Mouse (Mus musculus): ENCODE data around the gene Fam160a2. TPM values are rescaled to one million over a fixed set of nuclear protein-coding genes. Genes with fewer than 3 reads are reported as not detected.

The Fam160a2 gene
- polyA plus RNA-seq, 1 experiment from 2014 or later, result 39.0 TPM

- WGBS, result 62% methylated on average over 5 of the region's 5 CpGs
- no peak within 1 kb of the TSS for H3K27ac ChIP-seq (replicated peaks; ENCODE audit: low read depth, low read length)
Observed at GRCm38 (mm10) chr7:105404268-105404667, 4.4 kb upstream of the Fam160a2 start, which contains the start of gene Cnga4. TSS of gene Cnga4 (plus strand) at chr7:105404568.

DNA sequence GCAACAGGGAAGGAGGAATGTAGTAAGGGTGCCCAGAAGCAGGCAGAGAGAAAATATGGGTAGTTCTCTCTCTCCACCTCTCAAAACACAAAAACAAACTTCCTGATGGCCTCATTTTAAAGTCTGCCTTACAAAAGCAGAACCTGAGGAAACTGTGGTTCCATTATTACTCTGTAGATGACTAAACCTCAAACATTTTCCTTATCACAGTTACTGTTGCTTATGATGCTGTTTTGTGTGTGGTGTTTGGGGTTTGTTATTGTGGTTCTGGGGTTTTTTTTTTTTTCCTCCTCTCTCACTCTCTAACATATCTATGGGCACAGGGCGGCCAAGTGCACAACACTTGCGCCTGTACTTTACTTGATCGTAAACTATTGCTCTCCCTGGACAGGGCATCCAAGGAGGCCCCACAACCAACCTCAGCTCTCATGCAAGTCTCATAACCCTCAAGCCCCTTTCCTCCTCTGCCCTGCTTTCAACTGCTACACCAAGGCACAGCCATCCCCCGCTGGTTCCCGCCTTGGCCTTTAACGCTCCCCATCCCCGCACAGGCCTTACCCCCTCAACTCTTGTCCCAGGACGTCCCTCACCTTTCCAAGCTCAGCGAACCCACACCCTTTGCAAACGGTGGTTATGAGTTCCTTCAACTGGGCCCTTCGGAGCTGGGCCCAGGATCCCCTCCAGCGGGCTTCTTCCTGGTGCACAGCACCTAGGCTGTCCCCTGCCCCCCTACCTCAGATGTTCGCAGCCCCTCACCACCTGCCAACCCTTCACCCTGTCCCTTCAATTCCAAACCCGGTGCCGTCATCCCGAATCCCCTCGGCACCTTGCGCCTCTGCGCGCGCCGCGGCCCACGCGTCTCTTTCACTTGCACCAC is 558 bp downstream of the Fam160a2 start:
- Histone ChIP-seq H3K27me3 (replicated peaks; ENCODE audit: control insufficient read depth, insufficient read depth, low read length) (no peaks in the 10 kb centered on the region), H3K36me3 (ENCODE audit: control insufficient read depth, insufficient read depth, low read length) (peaks cover 5% of the 10 kb centered on the region; the same call in 1 of the 2 replicates), H3K27ac (replicated peaks; ENCODE audit: low read depth, low read length) (peak overlapping the region; percentile 63), H3K9me3 (ENCODE audit: control insufficient read depth, low read length) (no peaks in the 10 kb centered on the region), H3K9ac (ENCODE audit: low read depth, low read length) (peak overlapping the region; percentile 88), H3K4me1 (ENCODE audit: control insufficient read depth, insufficient read depth, low read length) (peaks cover 4% of the 10 kb centered on the region; the same call in 1 of the 2 replicates), H3K4me2 (ENCODE audit: low read depth, low read length) (peak overlapping the region; percentile 78), H3K4me3 (ENCODE audit: low read depth, low read length) (peak overlapping the region; percentile 88)
- DNase-seq (ENCODE audit: low spot score) (peak; percentile 9), ATAC-seq (ENCODE audit: low read depth) (peak; percentile 0; the same call in 1 of the 2 replicates)
- WGBS, result 1% methylated on average over 25 of the region's 25 CpGs

More at GRCm38 (mm10) chr7:105404268-105404667, 4.4 kb upstream of the Fam160a2 start, which contains the start of gene Cnga4:
- DNase-seq (ENCODE audit: low spot score) (peak; percentile 24), ATAC-seq (ENCODE audit: low read depth) (no peak)
- Histone ChIP-seq H3K9me3 (ENCODE audit: control insufficient read depth, low read length) (no peaks in the 10 kb centered on the region), H3K9ac (ENCODE audit: low read depth, low read length) (no peak within 1 kb of the TSS), H3K4me3 (ENCODE audit: low read depth, low read length) (no peak within 1 kb of the TSS), H3K4me1 (ENCODE audit: control insufficient read depth, insufficient read depth, low read length) (no peaks in the 10 kb centered on the region), H3K27me3 (replicated peaks; ENCODE audit: control insufficient read depth, insufficient read depth, low read length) (no peaks in the 10 kb centered on the region), H3K36me3 (ENCODE audit: control insufficient read depth, insufficient read depth, low read length) (no peaks in the 10 kb centered on the region), H3K4me2 (ENCODE audit: low read depth, low read length) (no peak within 1 kb of the TSS)

DNA sequence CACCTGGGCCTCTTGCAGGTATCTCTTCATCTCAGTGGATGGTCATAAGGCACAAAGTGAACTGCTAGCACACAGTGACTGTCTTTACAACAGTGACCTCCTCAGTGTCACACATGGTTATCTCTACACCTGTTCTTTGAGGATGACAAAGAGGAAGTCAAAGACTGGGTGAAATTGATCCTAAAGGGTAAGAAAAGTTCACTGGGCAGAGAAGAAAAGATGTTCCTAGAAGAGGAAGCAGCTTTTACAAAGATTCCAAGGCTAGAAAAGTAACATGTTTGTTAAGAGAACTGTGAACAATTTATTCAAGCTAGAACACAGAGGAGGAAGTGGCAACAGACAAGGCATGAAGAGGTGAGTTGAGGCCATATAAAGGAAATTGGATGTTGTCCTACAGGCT is 3.7 kb downstream of the Fam160a2 start:
- no peak for DNase-seq (ENCODE audit: low spot score)
- no peak overlapping the region for H3K4me3 ChIP-seq (ENCODE audit: low read depth, low read length)
- H3K36me3 ChIP-seq (ENCODE audit: control insufficient read depth, insufficient read depth, low read length), result peaks cover 22% of the 10 kb centered on the region
- H3K27ac ChIP-seq (replicated peaks; ENCODE audit: low read depth, low read length), result no peak overlapping the region
- H3K9me3 ChIP-seq (ENCODE audit: control insufficient read depth, low read length), result no peaks in the 10 kb centered on the region
- peaks cover 4% of the 10 kb centered on the region; the same call in 1 of the 2 replicates for H3K4me1 ChIP-seq (ENCODE audit: control insufficient read depth, insufficient read depth, low read length)
- no peak overlapping the region for H3K4me2 ChIP-seq (ENCODE audit: low read depth, low read length)
- ATAC-seq (ENCODE audit: low read depth), result no peak
- no peak overlapping the region for H3K9ac ChIP-seq (ENCODE audit: low read depth, low read length)
- no peaks in the 10 kb centered on the region for H3K27me3 ChIP-seq (replicated peaks; ENCODE audit: control insufficient read depth, insufficient read depth, low read length)

DNA sequence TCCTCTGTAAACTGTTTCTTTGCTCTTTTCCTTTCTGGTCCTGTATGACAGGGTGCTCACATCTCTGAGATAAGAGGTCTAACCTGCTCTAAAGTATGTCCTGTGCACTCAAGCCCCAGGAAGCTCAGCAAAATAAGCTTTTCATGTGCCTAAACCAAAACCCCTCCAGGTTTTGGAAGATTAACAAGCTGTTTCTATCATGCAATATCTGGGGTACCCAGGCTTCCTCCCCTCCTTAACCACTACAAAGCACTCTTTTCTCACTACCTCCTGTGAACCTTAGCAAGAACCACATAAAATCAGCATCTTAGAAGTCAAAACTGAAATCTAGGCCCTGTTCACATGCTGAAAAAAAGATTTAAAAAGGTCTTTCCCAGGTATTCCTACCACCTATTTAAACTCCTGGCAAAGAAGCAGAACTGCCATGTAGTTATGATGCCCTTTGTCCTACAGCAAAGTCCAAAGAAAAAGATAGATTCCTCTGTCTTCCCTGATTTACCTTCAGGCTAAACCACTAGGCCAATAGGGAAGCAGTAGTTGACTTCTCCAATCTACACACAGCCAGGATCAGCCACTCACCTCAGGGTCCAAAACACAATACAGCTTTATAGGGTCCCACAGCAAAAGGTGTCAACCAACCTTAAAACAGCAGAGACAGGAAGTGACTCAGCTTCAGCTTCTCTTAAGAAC is 4.6 kb downstream of the Fam160a2 start:
- no peaks in the 10 kb centered on the region for H3K9me3 ChIP-seq (ENCODE audit: control insufficient read depth, low read length)
- no peak for ATAC-seq (ENCODE audit: low read depth)

DNA sequence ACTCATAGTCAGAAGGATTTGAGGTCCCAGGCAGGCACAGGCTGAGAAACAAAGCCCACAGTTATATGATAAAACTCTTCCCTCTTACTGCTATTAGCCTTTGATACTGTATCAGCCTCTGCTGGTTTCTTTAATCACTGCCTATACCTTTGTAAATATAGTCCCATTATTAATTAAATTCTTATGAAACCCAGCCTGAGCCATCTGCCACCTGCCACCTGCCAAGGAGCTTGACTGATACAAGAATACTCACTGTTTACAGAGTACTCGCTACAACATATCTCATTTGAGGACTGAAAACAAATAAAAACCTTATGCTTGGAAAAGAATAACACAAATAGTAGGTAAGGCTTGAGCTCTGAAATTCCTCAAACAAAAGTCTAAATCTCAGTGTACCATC is 5.2 kb downstream of the Fam160a2 start:
- ATAC-seq (ENCODE audit: low read depth) (no peak), DNase-seq (ENCODE audit: low spot score) (no peak)
- Histone ChIP-seq H3K4me3 (ENCODE audit: low read depth, low read length) (no peak overlapping the region), H3K36me3 (ENCODE audit: control insufficient read depth, insufficient read depth, low read length) (peaks cover 30% of the 10 kb centered on the region), H3K27ac (replicated peaks; ENCODE audit: low read depth, low read length) (no peak overlapping the region), H3K27me3 (replicated peaks; ENCODE audit: control insufficient read depth, insufficient read depth, low read length) (no peaks in the 10 kb centered on the region), H3K9ac (ENCODE audit: low read depth, low read length) (no peak overlapping the region), H3K4me2 (ENCODE audit: low read depth, low read length) (no peak overlapping the region), H3K9me3 (ENCODE audit: control insufficient read depth, low read length) (no peaks in the 10 kb centered on the region), H3K4me1 (ENCODE audit: control insufficient read depth, insufficient read depth, low read length) (peaks cover 4% of the 10 kb centered on the region; the same call in 1 of the 2 replicates)
- WGBS, result 55% methylated on average over 1 of the region's 1 CpGs

More for the DNA sequence above, 4.6 kb downstream of the Fam160a2 start:
- H3K27me3 ChIP-seq (replicated peaks; ENCODE audit: control insufficient read depth, insufficient read depth, low read length), result no peaks in the 10 kb centered on the region
- no peak for DNase-seq (ENCODE audit: low spot score)
- peaks cover 4% of the 10 kb centered on the region; the same call in 1 of the 2 replicates for H3K4me1 ChIP-seq (ENCODE audit: control insufficient read depth, insufficient read depth, low read length)
- no peak overlapping the region for H3K4me2 ChIP-seq (ENCODE audit: low read depth, low read length)
- H3K9ac ChIP-seq (ENCODE audit: low read depth, low read length), result no peak overlapping the region
- no peak overlapping the region for H3K4me3 ChIP-seq (ENCODE audit: low read depth, low read length)
- no peak overlapping the region for H3K27ac ChIP-seq (replicated peaks; ENCODE audit: low read depth, low read length)
- H3K36me3 ChIP-seq (ENCODE audit: control insufficient read depth, insufficient read depth, low read length), result peaks cover 24% of the 10 kb centered on the region

- H3K4me1 ChIP-seq (ENCODE audit: control insufficient read depth, insufficient read depth, low read length), result no peaks in the 10 kb centered on the region
- H3K27ac ChIP-seq (replicated peaks; ENCODE audit: low read depth, low read length), result no peak overlapping the region
- no peak overlapping the region for H3K9ac ChIP-seq (ENCODE audit: low read depth, low read length)
- DNase-seq (ENCODE audit: low spot score), result no peak
- no peaks in the 10 kb centered on the region for H3K27me3 ChIP-seq (replicated peaks; ENCODE audit: control insufficient read depth, insufficient read depth, low read length)
- WGBS, result 93% methylated on average over 2 of the region's 2 CpGs
- H3K4me2 ChIP-seq (ENCODE audit: low read depth, low read length), result no peak overlapping the region
- H3K9me3 ChIP-seq (ENCODE audit: control insufficient read depth, low read length), result no peaks in the 10 kb centered on the region
- no peak for ATAC-seq (ENCODE audit: low read depth)
- no peak overlapping the region for H3K4me3 ChIP-seq (ENCODE audit: low read depth, low read length)
- H3K36me3 ChIP-seq (ENCODE audit: control insufficient read depth, insufficient read depth, low read length), result peaks cover 66% of the 10 kb centered on the region
Observed at GRCm38 (mm10) chr7:105390236-105390635, 9.6 kb downstream of the Fam160a2 start.

DNA sequence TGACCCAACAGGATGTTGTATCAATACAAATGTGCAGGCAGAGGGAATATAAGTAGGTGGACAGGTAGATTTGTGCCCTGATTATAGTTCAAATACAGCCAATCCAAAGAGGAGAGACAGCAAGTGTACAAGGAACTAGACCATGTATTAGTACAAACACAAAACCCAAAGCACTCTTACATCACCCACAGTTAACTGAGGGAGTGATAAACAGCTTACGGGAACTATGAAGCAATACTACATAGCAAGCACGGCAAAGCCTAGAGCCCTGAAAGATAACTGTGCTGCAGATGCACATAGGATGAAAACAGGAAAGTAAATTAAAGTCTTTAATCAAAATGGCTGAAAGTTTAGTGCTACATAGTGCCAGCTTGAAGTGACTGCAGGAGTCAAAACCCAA is 12.2 kb downstream of the Fam160a2 start:
- DNase-seq (ENCODE audit: low spot score), result no peak
- H3K4me3 ChIP-seq (ENCODE audit: low read depth, low read length), result no peak overlapping the region
- no peak for ATAC-seq (ENCODE audit: low read depth)

DNA sequence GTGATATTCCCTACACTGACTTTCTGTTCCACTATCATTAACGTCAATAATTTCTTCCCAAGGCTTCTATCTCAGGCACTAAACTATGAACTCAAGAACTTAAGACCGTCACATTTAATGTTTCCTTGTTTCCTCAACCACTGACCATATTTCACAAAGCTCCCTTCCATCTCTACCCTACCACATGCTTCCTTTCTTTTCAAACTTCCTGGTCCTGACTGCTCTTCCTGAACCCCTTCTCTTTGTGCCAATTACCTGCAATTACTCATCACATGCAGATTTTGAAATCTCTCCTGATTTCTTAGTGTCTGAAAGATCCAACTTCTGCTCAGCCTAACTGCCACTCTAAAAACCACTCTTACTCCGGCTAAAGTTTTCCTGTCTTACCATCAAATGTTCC is 19.5 kb downstream of the Fam160a2 start:
- WGBS, result 93% methylated on average over 3 of the region's 3 CpGs
- Histone ChIP-seq H3K9ac (ENCODE audit: low read depth, low read length) (no peak overlapping the region), H3K27me3 (replicated peaks; ENCODE audit: control insufficient read depth, insufficient read depth, low read length) (no peaks in the 10 kb centered on the region), H3K27ac (replicated peaks; ENCODE audit: low read depth, low read length) (no peak overlapping the region), H3K4me1 (ENCODE audit: control insufficient read depth, insufficient read depth, low read length) (no peaks in the 10 kb centered on the region), H3K4me2 (ENCODE audit: low read depth, low read length) (no peak overlapping the region), H3K9me3 (ENCODE audit: control insufficient read depth, low read length) (no peaks in the 10 kb centered on the region), H3K4me3 (ENCODE audit: low read depth, low read length) (no peak overlapping the region), H3K36me3 (ENCODE audit: control insufficient read depth, insufficient read depth, low read length) (peaks cover 92% of the 10 kb centered on the region)
- ATAC-seq (ENCODE audit: low read depth) (no peak), DNase-seq (ENCODE audit: low spot score) (no peak)

More for the DNA sequence above, 12.2 kb downstream of the Fam160a2 start:
- Histone ChIP-seq H3K27me3 (replicated peaks; ENCODE audit: control insufficient read depth, insufficient read depth, low read length) (no peaks in the 10 kb centered on the region), H3K9me3 (ENCODE audit: control insufficient read depth, low read length) (no peaks in the 10 kb centered on the region), H3K9ac (ENCODE audit: low read depth, low read length) (no peak overlapping the region), H3K27ac (replicated peaks; ENCODE audit: low read depth, low read length) (no peak overlapping the region), H3K4me2 (ENCODE audit: low read depth, low read length) (no peak overlapping the region), H3K36me3 (ENCODE audit: control insufficient read depth, insufficient read depth, low read length) (peaks cover 86% of the 10 kb centered on the region), H3K4me1 (ENCODE audit: control insufficient read depth, insufficient read depth, low read length) (no peaks in the 10 kb centered on the region)
- WGBS, result 95% methylated on average over 2 of the region's 2 CpGs

Measured in embryonic facial prominence, embryonic 14.5 days (tissue).